Mouse (Mus musculus) neural tube, embryonic 13.5 days (tissue): Measurements from ENCODE around the gene Kbtbd4. TPM values are rescaled to one million over a fixed set of nuclear protein-coding genes. Genes with fewer than 3 reads are reported as not detected.
A peak's percentile ranks its signal among the peaks of the same experiment; 100 is the strongest.

Experiments used
- ATAC-seq: fragments of 200-750 bp; cut with Nextera tagmentation; 2 replicates; pipeline ENCODE4 v1.8.0; 2017; ENCODE audit warnings: low read depth, mild to moderate bottlenecking, moderate TSS enrichment, moderate library complexity
- H3K27ac ChIP-seq: fragments of 300-500 bp; sonication (generic); replicated peaks from 2 replicates; pipeline ENCODE4 v1.5.1; 2015; ENCODE audit warnings: moderate library complexity, mild to moderate bottlenecking, inconsistent platforms
- H3K27me3 ChIP-seq: fragments of 300-500 bp; sonication (generic); 2 replicates; pipeline ENCODE4 v1.6.1; 2015; ENCODE audit warnings: mild to moderate bottlenecking, inconsistent platforms
- H3K36me3 ChIP-seq: fragments of 300-500 bp; sonication (generic); 2 replicates; pipeline ENCODE4 v1.6.1; 2015; ENCODE audit warnings: mild to moderate bottlenecking, inconsistent platforms
- H3K4me1 ChIP-seq: fragments of 300-500 bp; sonication (generic); replicated peaks from 2 replicates; pipeline ENCODE4 v1.6.1; 2015; ENCODE audit warnings: inconsistent platforms
- H3K4me2 ChIP-seq: fragments of 300-500 bp; sonication (generic); 2 replicates; pipeline ENCODE4 v1.6.1; 2015; ENCODE audit warnings: inconsistent platforms, mild to moderate bottlenecking, moderate library complexity
- H3K4me3 ChIP-seq: fragments of 300-500 bp; sonication (generic); 2 replicates; pipeline ENCODE4 v1.5.1; 2015; ENCODE audit warnings: mild to moderate bottlenecking, inconsistent platforms
- H3K9ac ChIP-seq: fragments of 300-500 bp; sonication (generic); 2 replicates; pipeline ENCODE4 v1.6.1; 2015; ENCODE audit warnings: moderate library complexity, mild to moderate bottlenecking, inconsistent platforms
- H3K9me3 ChIP-seq: fragments of 300-500 bp; sonication (generic); 2 replicates; pipeline ENCODE4 v1.6.1; 2016; ENCODE audit warnings: inconsistent platforms
- WGBS: fragments of 180-500 bp; shearing (Covaris S2); methylation state at CpG from one replicate; pipeline ENCODE4 v1.1.7; 2015; 5-methylcytosine and 5-hydroxymethylcytosine counted together
- polyA plus RNA-seq: library from polyadenylated mRNA; unstranded; fragments of >200 nt; fragmentation: Nextera tagmentation; extraction: Ambion mirVana; gene quantifications from 2 replicates; pipeline ENCODE4 v1.2.1, GENCODE M21; 2015

Kbtbd4 gene
- polyA plus RNA-seq, 1 experiment from 2014 or later: 51.6 TPM

DNA sequence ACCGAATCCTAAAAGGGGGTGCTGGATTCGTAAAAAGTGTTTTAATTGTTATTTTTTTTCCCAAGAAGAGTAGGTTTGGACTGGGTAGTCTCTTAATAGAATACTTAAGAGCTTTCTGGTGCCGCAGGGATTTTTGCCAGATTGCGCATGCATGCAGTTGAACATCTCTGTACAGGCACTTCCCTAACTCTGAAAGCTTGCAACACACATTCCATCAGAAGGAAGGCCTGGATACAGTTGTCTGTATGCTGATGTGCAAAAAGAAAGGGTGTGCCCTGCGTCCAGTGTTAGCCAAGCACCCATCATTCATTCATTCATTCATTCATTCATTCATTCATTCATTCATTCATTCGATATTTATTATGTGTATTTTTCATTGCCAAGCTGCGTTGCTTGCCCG lies 35.2 kb downstream of the Kbtbd4 start:
- peak; percentile 56 for ATAC-seq
- H3K4me3 ChIP-seq: peak overlapping the region; percentile 98
- H3K9ac ChIP-seq: peak overlapping the region; percentile 97
- H3K36me3 ChIP-seq: no peaks in the 10 kb centered on the region
- no peaks in the 10 kb centered on the region for H3K27me3 ChIP-seq
- H3K9me3 ChIP-seq: no peaks in the 10 kb centered on the region
- 51% methylated on average over 8 of the region's 8 CpGs for WGBS
- H3K27ac ChIP-seq: peak overlapping the region; percentile 98
- peak overlapping the region; percentile 73 for H3K4me2 ChIP-seq
- H3K4me1 ChIP-seq: peaks cover 42% of the 10 kb centered on the region

DNA sequence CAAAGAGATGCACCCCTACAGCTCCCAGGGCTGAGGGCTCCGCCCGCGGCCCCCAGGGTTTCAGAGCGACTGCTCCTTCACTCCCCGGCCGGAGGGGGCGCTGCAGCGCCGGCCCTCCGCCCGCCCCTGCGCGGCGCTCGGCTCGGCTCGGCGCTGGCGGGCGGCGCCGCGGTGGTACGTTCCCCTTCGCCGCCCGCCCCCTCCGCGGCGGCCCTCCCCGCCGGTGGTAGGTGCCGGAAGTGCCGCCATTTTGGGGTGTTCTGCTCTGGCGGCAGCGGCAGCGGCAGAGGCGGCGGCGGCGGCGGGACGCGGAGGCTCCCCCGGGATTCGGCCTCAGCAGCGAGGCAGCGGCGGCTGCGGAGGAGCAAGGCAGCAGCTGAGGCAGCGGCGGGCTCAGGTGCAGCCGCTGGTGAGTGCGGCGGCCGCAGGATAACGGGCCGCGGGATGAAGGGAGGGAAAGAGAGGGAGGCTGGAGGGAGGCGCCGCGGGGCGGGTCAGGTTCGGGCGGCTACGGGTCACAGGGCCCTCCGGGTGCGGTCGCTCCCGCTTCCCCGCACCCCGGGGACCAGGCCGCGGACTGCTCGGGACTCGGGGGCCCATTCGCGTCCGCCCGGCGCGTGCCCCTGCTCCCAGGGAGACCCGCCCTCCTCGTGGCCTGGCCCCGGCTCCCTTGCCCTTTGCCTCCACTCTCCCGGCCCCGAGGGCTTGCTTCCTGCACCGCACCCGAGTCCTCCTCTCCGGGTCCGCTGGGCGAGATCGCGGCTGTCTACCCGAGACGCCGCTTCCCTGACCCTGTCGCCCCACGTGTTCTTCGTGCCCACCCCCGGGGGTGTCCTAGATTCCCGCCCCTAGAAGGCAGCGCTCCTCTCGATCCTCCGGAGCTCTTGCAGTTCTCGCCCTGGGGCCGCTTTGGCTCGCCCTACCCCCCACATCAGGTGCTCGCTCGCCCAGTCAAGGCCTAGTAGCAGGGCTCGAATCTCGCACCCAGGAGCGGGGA lies 36.0 kb downstream of the Kbtbd4 start, which contains the start of gene Celf1:
Gene Celf1, plus strand, starts transcription at position 150 of the 997 bp plus-strand sequence.
- Histone ChIP-seq H3K9ac (peak within 1 kb of the TSS; percentile 97), H3K27me3 (no peaks in the 10 kb centered on the region), H3K27ac (peak within 1 kb of the TSS; percentile 98), H3K36me3 (no peaks in the 10 kb centered on the region), H3K4me1 (peaks cover 44% of the 10 kb centered on the region), H3K4me3 (peak within 1 kb of the TSS; percentile 98), H3K4me2 (peak within 1 kb of the TSS; percentile 73), H3K9me3 (no peaks in the 10 kb centered on the region)
- WGBS: under 1% methylated on average over 88 of the region's 113 CpGs
- ATAC-seq: peak; percentile 97

DNA sequence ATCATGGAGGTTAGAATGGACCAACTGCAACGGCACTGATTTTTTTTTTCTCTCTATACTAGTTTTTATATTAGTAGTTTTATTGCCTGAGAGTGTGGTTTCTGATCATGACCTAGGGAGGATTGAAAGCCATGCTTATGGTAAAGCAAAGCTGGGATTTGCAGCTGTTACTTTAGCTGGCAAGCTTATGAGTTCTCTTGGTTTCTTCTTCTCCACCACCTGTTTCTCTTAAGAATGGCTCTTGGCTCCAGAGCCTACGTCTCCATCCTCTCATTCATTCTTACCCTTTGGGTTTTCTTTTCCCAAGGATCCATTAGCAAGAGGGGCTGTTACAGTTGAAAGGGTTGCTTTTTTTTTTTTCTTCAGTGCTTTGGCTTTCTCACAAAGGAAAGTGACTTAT lies 37.2 kb downstream of the Kbtbd4 start:
- H3K27me3 ChIP-seq: no peaks in the 10 kb centered on the region
- 0 out of 2 replicates have a peak overlapping the region, but pooled peaks have one; percentile 3 for H3K27ac ChIP-seq
- peak overlapping the region; percentile 73 for H3K4me2 ChIP-seq
- no peaks in the 10 kb centered on the region for H3K9me3 ChIP-seq
- 44% methylated on average over 2 of the region's 2 CpGs for WGBS
- no peaks in the 10 kb centered on the region for H3K36me3 ChIP-seq
- ATAC-seq: no peak
- peak overlapping the region; percentile 97 for H3K9ac ChIP-seq
- peaks cover 44% of the 10 kb centered on the region for H3K4me1 ChIP-seq
- H3K4me3 ChIP-seq: peak overlapping the region; percentile 98

DNA sequence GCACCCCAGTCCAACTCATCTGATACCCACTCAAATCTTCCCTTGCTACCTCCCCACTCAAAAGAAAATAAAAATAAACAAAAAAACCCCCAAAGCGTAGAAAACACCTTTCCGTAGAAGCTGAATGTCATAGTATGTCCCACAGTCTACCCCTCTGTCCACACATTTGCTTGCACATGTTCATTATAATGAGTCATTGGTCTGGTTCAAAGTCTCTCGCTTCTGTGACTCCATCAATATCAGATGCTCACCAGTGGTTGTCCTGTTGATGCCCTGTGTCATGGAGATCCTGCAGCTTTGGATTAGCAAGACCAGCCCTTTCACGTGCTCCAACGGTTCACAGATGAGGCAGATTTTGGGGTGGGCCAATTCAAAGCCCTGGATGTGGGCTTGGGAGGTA lies 45.6 kb downstream of the Kbtbd4 start:
- H3K4me1 ChIP-seq: peaks cover 16% of the 10 kb centered on the region
- peak; percentile 17; the same call in 1 of the 2 replicates for ATAC-seq
- H3K4me3 ChIP-seq: no peak overlapping the region
- H3K27ac ChIP-seq: no peak overlapping the region
- no peaks in the 10 kb centered on the region for H3K9me3 ChIP-seq
- no peak overlapping the region for H3K4me2 ChIP-seq
- peaks cover 6% of the 10 kb centered on the region for H3K36me3 ChIP-seq
- no peaks in the 10 kb centered on the region for H3K27me3 ChIP-seq
- H3K9ac ChIP-seq: no peak overlapping the region
- WGBS: 88% methylated on average over 5 of the region's 5 CpGs

DNA sequence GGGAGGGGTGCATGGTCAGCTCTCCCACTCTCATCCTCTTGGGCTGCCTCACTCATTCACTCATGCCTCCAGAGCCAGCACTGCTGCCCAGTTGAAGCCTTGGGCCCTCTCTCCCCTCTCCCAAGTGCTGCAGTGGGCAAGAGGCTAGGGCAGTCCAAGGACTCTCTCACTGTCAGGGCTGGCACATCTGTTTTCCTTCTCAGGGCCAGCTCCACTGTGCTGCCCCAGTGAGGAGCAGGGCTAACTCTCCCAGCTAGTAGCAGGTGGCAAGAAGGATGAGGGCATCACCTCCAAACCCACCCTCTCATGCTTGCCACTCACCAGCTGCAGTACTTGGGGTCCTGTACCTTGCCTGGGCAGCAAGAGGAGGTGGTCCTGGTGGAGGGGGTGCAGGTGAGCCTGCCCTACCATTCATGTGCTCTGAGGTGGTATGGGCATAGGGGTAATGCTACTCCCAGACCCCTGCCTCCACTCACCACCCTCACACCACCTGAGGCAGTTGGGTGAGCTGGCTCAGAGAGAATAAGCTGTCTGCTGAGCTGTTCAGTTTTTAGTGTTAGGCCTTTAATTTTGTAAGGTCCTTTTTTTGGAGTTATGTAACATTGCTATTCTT lies 46.1 kb downstream of the Kbtbd4 start:
- Histone ChIP-seq H3K36me3 (peaks cover 6% of the 10 kb centered on the region), H3K9ac (no peak overlapping the region), H3K4me2 (no peak overlapping the region), H3K9me3 (no peaks in the 10 kb centered on the region), H3K4me1 (peaks cover 21% of the 10 kb centered on the region), H3K27ac (no peak overlapping the region), H3K27me3 (no peaks in the 10 kb centered on the region), H3K4me3 (no peak overlapping the region)
- peak; percentile 66; the same call in 1 of the 2 replicates for ATAC-seq

DNA sequence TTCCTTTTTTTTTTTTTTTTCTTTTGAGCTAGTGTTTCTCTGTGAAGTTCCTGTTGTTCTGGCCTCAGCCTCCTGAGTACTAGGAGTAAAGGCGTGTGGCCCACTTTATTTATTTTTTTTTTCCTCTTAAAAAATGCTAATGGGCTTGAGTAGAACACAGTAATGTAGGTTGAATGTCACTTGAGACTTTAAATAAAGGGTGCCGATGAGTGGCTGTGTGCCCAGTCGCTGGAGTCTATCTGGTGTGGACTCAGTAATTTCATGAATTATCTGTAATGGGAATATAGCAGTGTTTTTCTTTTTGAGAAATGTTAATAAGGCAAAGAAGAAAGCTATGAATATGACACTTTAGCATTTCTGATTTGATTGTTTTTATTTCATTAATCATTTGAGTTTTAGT lies 48.9 kb downstream of the Kbtbd4 start:
- H3K27me3 ChIP-seq: no peaks in the 10 kb centered on the region
- WGBS: 56% methylated on average over 3 of the region's 3 CpGs

DNA sequence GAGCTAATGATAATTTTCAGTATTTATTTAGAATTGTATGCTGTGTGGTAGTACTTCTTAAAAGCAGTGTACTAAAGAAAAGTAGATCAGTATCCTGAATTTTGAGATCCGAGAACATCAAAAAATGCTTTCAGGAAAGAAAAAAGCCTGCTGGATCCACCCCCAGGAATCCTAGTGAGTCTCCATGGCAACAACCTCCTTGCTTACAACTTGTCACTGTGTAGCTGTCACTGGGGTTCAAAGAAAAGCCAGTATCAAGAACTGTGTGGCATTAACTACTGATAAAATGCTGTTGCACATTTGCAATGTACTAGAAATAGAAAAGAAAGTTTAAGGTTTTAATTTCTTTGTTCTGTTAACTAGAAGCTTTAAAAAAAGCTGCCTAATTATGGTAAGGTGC lies 51.5 kb downstream of the Kbtbd4 start:
- H3K4me3 ChIP-seq: no peak overlapping the region
- no peak overlapping the region for H3K27ac ChIP-seq
- 17% methylated on average over 1 of the region's 1 CpGs for WGBS
- no peak overlapping the region for H3K9ac ChIP-seq
- no peaks in the 10 kb centered on the region for H3K27me3 ChIP-seq
- H3K36me3 ChIP-seq: no peaks in the 10 kb centered on the region; the same call in 1 of the 2 replicates
- H3K4me1 ChIP-seq: peaks cover 22% of the 10 kb centered on the region
- no peak overlapping the region for H3K4me2 ChIP-seq
- H3K9me3 ChIP-seq: no peaks in the 10 kb centered on the region
- no peak for ATAC-seq

More for the DNA sequence above, 48.9 kb downstream of the Kbtbd4 start:
- Histone ChIP-seq H3K4me1 (peaks cover 31% of the 10 kb centered on the region), H3K27ac (no peak overlapping the region), H3K4me2 (no peak overlapping the region), H3K36me3 (peaks cover 6% of the 10 kb centered on the region), H3K9me3 (no peaks in the 10 kb centered on the region), H3K9ac (no peak overlapping the region), H3K4me3 (no peak overlapping the region)
- ATAC-seq: no peak

DNA sequence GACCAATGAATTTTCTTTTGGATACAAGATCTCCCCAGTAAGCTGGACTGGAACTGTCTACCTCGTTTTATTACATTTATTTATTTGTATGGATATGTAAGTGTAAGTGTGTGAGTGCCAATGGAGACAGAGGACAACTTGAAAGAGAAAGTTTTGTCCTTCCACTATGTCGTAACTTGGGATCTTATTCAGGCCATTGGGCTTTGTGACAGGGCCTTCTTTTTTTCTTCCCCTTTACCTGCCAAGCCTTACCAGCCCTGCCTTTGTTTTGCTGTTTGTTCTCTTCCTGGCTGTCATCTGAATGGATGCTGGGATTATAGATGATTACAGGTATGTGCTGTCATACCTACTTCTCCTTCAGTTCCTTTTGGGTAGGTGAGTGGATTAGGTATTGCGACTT lies 54.3 kb downstream of the Kbtbd4 start:
- no peaks in the 10 kb centered on the region for H3K27me3 ChIP-seq
- no peak overlapping the region for H3K27ac ChIP-seq
- 84% methylated on average over 3 of the region's 3 CpGs for WGBS
- H3K9me3 ChIP-seq: no peaks in the 10 kb centered on the region
- H3K4me3 ChIP-seq: no peak overlapping the region
- H3K36me3 ChIP-seq: no peaks in the 10 kb centered on the region; the same call in 1 of the 2 replicates
- no peak for ATAC-seq
- H3K4me2 ChIP-seq: no peak overlapping the region
- H3K9ac ChIP-seq: no peak overlapping the region
- H3K4me1 ChIP-seq: peaks cover 15% of the 10 kb centered on the region

DNA sequence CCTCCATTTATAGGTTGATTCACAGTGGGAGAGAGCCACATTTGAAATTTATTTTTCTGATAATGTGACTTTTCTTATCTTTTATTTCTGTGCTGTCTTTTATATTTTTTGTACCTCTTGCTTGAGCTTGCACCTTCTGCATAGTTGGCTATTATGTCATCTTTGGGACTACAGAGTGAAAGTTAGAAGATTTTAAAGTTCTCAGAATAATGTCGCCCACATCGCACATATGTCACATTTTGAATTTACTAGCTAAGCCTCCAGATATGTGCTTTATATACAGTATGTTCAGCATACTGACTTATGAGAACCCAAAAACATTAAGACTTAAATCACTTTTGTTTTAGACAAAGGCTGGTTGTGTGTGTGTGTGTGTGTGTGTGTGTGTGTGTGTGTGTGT lies 55.5 kb downstream of the Kbtbd4 start:
- Histone ChIP-seq H3K27me3 (no peaks in the 10 kb centered on the region), H3K9me3 (no peaks in the 10 kb centered on the region), H3K36me3 (no peaks in the 10 kb centered on the region; the same call in 1 of the 2 replicates), H3K27ac (no peak overlapping the region), H3K9ac (no peak overlapping the region), H3K4me2 (no peak overlapping the region), H3K4me1 (peaks cover 24% of the 10 kb centered on the region), H3K4me3 (no peak overlapping the region)
- WGBS: 96% methylated on average over 2 of the region's 2 CpGs
- ATAC-seq: no peak

Other genes starting within 250 kb of the Kbtbd4 start
- gene Nup160, start 227.5 kb upstream of the Kbtbd4 start, polyA plus RNA-seq: 26.2 and 33.9 TPM in 2 replicates
- 103 and 104 TPM in 2 replicates for gene Fnbp4, start 159.4 kb upstream of the Kbtbd4 start, polyA plus RNA-seq
- 0.17 and 0.19 TPM in 2 replicates for gene Agbl2, start 122.0 kb upstream of the Kbtbd4 start, polyA plus RNA-seq
- 257 and 263 TPM in 2 replicates for gene Mtch2, start 57.6 kb upstream of the Kbtbd4 start, polyA plus RNA-seq
- 94.0 and 113 TPM in 2 replicates for gene C1qtnf4, start 18.9 kb upstream of the Kbtbd4 start, polyA plus RNA-seq
- gene Ndufs3, start 87 bp downstream of the Kbtbd4 start, polyA plus RNA-seq: 211 and 216 TPM in 2 replicates
- gene Celf1, start 35.6 kb downstream of the Kbtbd4 start, polyA plus RNA-seq: 104 and 112 TPM in 2 replicates
- gene Rapsn, start 130.9 kb downstream of the Kbtbd4 start, polyA plus RNA-seq: 2.1 and 3.0 TPM in 2 replicates
- gene Psmc3, start 149.3 kb downstream of the Kbtbd4 start, polyA plus RNA-seq: 235 and 246 TPM in 2 replicates
- gene Slc39a13, start 165.7 kb downstream of the Kbtbd4 start, polyA plus RNA-seq: 31.1 and 31.5 TPM in 2 replicates
- 5.2 and 6.0 TPM in 2 replicates for gene Spi1, start 177.7 kb downstream of the Kbtbd4 start, polyA plus RNA-seq
- 0.22 and 0.56 TPM in 2 replicates for gene Mybpc3, start 213.4 kb downstream of the Kbtbd4 start, polyA plus RNA-seq